Mouse (Mus musculus): Measurements from ENCODE around the gene Mecp2. TPM values are rescaled to one million over a fixed set of nuclear protein-coding genes. Genes with fewer than 3 reads are reported as not detected.
"Not testable (repeated sequence)": the region's sequence is repeated elsewhere in the genome, so short reads cannot be mapped to it uniquely, and the experiment has no call there.

The Mecp2 gene
- total RNA-seq (2022), result 10 to 100 TPM; 87.7 to 95.0 (median 90.3) TPM

- DNase-seq (ENCODE audit: low spot score in 2 of 2), result not testable (repeated sequence)
Measured at GRCm38 (mm10) chrX:74135263-74135662, at the start of gene Mecp2. Gene Mecp2 (minus strand): TSS chrX:74135363.

GRCm38 (mm10) chrX:74176959-74177358 lies 41.8 kb upstream of the Mecp2 start, which contains the start of gene Tktl1:
Gene Tktl1 (plus strand): TSS chrX:74177259.
- no peak for DNase-seq (ENCODE audit: low spot score in 2 of 2)

GRCm38 (mm10) chrX:74167738-74168137 lies 32.6 kb upstream of the Mecp2 start, which contains the start of gene Tex28:
Gene Tex28 (minus strand): TSS chrX:74167838.
- no peak for DNase-seq (ENCODE audit: low spot score in 2 of 2)

GRCm38 (mm10) chrX:74127164-74127563 lies 8.0 kb downstream of the Mecp2 start, which contains the start of gene Opn1mw:
Gene Opn1mw (plus strand): TSS chrX:74127464.
- no peak for DNase-seq (ENCODE audit: low spot score in 2 of 2)

- no peak for DNase-seq (ENCODE audit: low spot score in 2 of 2)
Measured at GRCm38 (mm10) chrX:74124975-74125374, 10.2 kb downstream of the Mecp2 start.

GRCm38 (mm10) chrX:74115511-74115910 lies 19.7 kb downstream of the Mecp2 start:
- peak; percentile 9 to 23 for DNase-seq (ENCODE audit: low spot score in 2 of 2)

- no peak for DNase-seq (ENCODE audit: low spot score in 2 of 2)
Measured at GRCm38 (mm10) chrX:74114036-74114435, 21.1 kb downstream of the Mecp2 start.

GRCm38 (mm10) chrX:74108747-74109146 lies 26.4 kb downstream of the Mecp2 start:
- DNase-seq (ENCODE audit: low spot score in 2 of 2), result no peak

GRCm38 (mm10) chrX:74105916-74106315 lies 29.2 kb downstream of the Mecp2 start:
- no peak for DNase-seq (ENCODE audit: low spot score in 2 of 2)

GRCm38 (mm10) chrX:74103457-74104188 lies 31.5 kb downstream of the Mecp2 start:
- DNase-seq (ENCODE audit: low spot score in 2 of 2), result peak in 1 of 2 experiments; percentile 18

GRCm38 (mm10) chrX:74095130-74095529 lies 40.0 kb downstream of the Mecp2 start:
- DNase-seq (ENCODE audit: low spot score in 2 of 2), result no peak

- DNase-seq (ENCODE audit: low spot score in 2 of 2), result peak; percentile 87 to 99
Measured at GRCm38 (mm10) chrX:74085601-74086038, 49.5 kb downstream of the Mecp2 start.

GRCm38 (mm10) chrX:74084946-74085498 lies 50.1 kb downstream of the Mecp2 start:
- peak; percentile 50 to 78 for DNase-seq (ENCODE audit: low spot score in 2 of 2)

- DNase-seq (ENCODE audit: low spot score in 2 of 2), result no peak
Measured at GRCm38 (mm10) chrX:74084276-74084837, 50.8 kb downstream of the Mecp2 start.

GRCm38 (mm10) chrX:74070794-74071193 lies 64.4 kb downstream of the Mecp2 start:
- no peak for DNase-seq (ENCODE audit: low spot score in 2 of 2)

- DNase-seq (ENCODE audit: low spot score in 2 of 2), result peak in 1 of 2 experiments; percentile 20
Measured at GRCm38 (mm10) chrX:74067891-74068290, 67.3 kb downstream of the Mecp2 start.

GRCm38 (mm10) chrX:74045107-74045506 lies 90.1 kb downstream of the Mecp2 start:
- no peak for DNase-seq (ENCODE audit: low spot score in 2 of 2)

GRCm38 (mm10) chrX:74037702-74038375 lies 97.3 kb downstream of the Mecp2 start:
- DNase-seq (ENCODE audit: low spot score in 2 of 2), result no peak

GRCm38 (mm10) chrX:74030000-74030399 lies 105.2 kb downstream of the Mecp2 start:
- no peak for DNase-seq (ENCODE audit: low spot score in 2 of 2)

GRCm38 (mm10) chrX:74023188-74024049 lies 111.7 kb downstream of the Mecp2 start, which contains the start of gene Irak1:
Gene Irak1 (minus strand): TSS chrX:74023918.
- DNase-seq (ENCODE audit: low spot score in 2 of 2), result peak; percentile 43 to 45

GRCm38 (mm10) chrX:74022795-74023187 lies 112.4 kb downstream of the Mecp2 start:
- DNase-seq (ENCODE audit: low spot score in 2 of 2), result no peak
